Mouse (Mus musculus) gonadal fat pad, adult 2 months (tissue): ENCODE results near the gene Pde8b. TPM values are rescaled to one million over a fixed set of nuclear protein-coding genes. Genes with fewer than 3 reads are reported as not detected.

Source experiments
- DNase-seq: peaks from one replicate; pipeline ENCODE4 v3.0.0-alpha.2; 2012; ENCODE audit warnings: low read depth
- polyA plus RNA-seq: library from polyadenylated mRNA; depleted of rRNA; stranded (reverse); fragments of >200 nt; gene quantifications from 2 replicates; pipeline ENCODE4 v1.2.3, GENCODE M21; 2012; rRNA removed

Pde8b gene
- 12.3 and 15.8 TPM in 2 replicates for polyA plus RNA-seq

- no peak for DNase-seq
Observed at GRCm38 (mm10) chr13:95249511-95250456, at the start of gene Pde8b. TSS of gene Pde8b (minus strand) at chr13:95250336.

GRCm38 (mm10) chr13:95291983-95292382 lies 41.8 kb upstream of the Pde8b start:
- DNase-seq, result no peak

- no peak for DNase-seq
Observed at GRCm38 (mm10) chr13:95288027-95288426, 37.9 kb upstream of the Pde8b start.

- DNase-seq, result peak; percentile 24
Observed at GRCm38 (mm10) chr13:95286989-95287388, 36.9 kb upstream of the Pde8b start.

GRCm38 (mm10) chr13:95281740-95282673 lies 31.9 kb upstream of the Pde8b start:
- no peak for DNase-seq

GRCm38 (mm10) chr13:95278426-95279025 lies 28.4 kb upstream of the Pde8b start:
- no peak for DNase-seq

- DNase-seq, result no peak
Observed at GRCm38 (mm10) chr13:95264691-95265090, 14.6 kb upstream of the Pde8b start.

- DNase-seq, result no peak
Observed at GRCm38 (mm10) chr13:95260886-95261789, 11.0 kb upstream of the Pde8b start.

GRCm38 (mm10) chr13:95260391-95260790 lies 10.3 kb upstream of the Pde8b start:
- no peak for DNase-seq

- no peak for DNase-seq
Observed at GRCm38 (mm10) chr13:95257083-95257482, 6.9 kb upstream of the Pde8b start.

GRCm38 (mm10) chr13:95255083-95255482 lies 4.9 kb upstream of the Pde8b start:
- no peak for DNase-seq

- DNase-seq, result no peak
Observed at GRCm38 (mm10) chr13:95243026-95243425, 7.1 kb downstream of the Pde8b start.

GRCm38 (mm10) chr13:95237488-95237887 lies 12.6 kb downstream of the Pde8b start:
- DNase-seq, result no peak

GRCm38 (mm10) chr13:95235261-95235660 lies 14.9 kb downstream of the Pde8b start:
- no peak for DNase-seq

GRCm38 (mm10) chr13:95231366-95232138 lies 18.6 kb downstream of the Pde8b start:
- no peak for DNase-seq

- no peak for DNase-seq
Observed at GRCm38 (mm10) chr13:95230326-95230725, 19.8 kb downstream of the Pde8b start.

GRCm38 (mm10) chr13:95224491-95224890 lies 25.6 kb downstream of the Pde8b start:
- no peak for DNase-seq

- no peak for DNase-seq
Observed at GRCm38 (mm10) chr13:95223427-95223772, 26.7 kb downstream of the Pde8b start.

GRCm38 (mm10) chr13:95222569-95223426 lies 27.3 kb downstream of the Pde8b start:
- no peak for DNase-seq
